In the genomic region with DNA sequence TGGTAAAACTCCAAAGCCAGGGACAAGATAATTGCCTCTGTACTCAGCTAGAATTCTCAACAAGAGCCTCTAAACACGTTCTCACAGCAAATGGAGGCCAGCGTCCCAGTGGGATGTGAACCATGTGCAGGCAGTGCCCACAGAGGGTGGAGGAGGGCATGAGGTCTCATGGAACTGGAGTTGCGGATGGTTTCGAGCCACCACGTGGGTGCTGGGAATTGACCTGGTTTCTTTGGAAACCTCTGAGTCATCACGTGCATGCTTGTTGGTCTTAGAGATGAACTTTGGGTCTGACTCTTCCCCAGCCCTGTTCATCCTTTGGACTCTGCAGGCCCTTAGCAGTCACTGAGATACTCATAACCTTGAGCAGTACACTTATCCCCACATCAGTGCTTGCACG, we compare ENCODE assay signal across 31 mouse cellular contexts. TPM values are rescaled to one million over a fixed set of nuclear protein-coding genes. Genes with fewer than 3 reads are reported as not detected.
DNase-seq lines count a peak whose midpoint lies in the region; ATAC-seq and TF ChIP-seq lines count a peak whose summit lies in the region.
"Had no signal": no experiment of that assay in that cellular context is flagged by ENCODE, and none has a peak within 500 bp of the region (broad histone marks: within the 10 kb centered on the region; RNA-seq: fewer than 3 reads in every experiment).

No protein-coding gene starts in this region.

- WGBS in kidney, embryonic 16.5 days = 86% methylated on average over 7 of the region's 7 CpGs

- no peaks in the 10 kb centered on the region for H3K9me3 ChIP-seq in kidney, embryonic 16.5 days (ENCODE audit: low read length)
- H3K9me3 ChIP-seq: embryonic facial prominence, embryonic 12.5 days; embryonic facial prominence, embryonic 15.5 days; G1E; heart, embryonic 10.5 days had no signal

- no peak overlapping the region for H3K4me2 ChIP-seq in kidney, embryonic 16.5 days (replicated peaks; ENCODE audit: low read depth, low read length)
- H3K4me2 ChIP-seq: embryonic facial prominence, embryonic 12.5 days; embryonic facial prominence, embryonic 15.5 days; heart, embryonic 13.5 days; hindbrain, embryonic 14.5 days had no signal

- no peak overlapping the region for H3K27ac ChIP-seq in kidney, embryonic 16.5 days (ENCODE audit: low read length)
- no peak overlapping the region for H3K27ac ChIP-seq in layer of hippocampus, adult 2 months
- H3K27ac ChIP-seq: embryonic facial prominence, embryonic 12.5 days; embryonic facial prominence, embryonic 15.5 days; gastrocnemius, adult 2 months; heart, embryonic 10.5 days; heart, embryonic 13.5 days; hindbrain, embryonic 14.5 days had no signal

- TF ChIP-seq CTCF in layer of hippocampus, adult 2 months (conservative IDR thresholded peaks at IDR 0.05) = no peak

- no peak overlapping the region for H3K4me3 ChIP-seq in kidney, embryonic 16.5 days (ENCODE audit: low read length)
- no peak overlapping the region for H3K4me3 ChIP-seq in layer of hippocampus, adult 2 months
- H3K4me3 ChIP-seq: embryonic facial prominence, embryonic 12.5 days; embryonic facial prominence, embryonic 15.5 days; gastrocnemius, adult 2 months; heart, embryonic 10.5 days; heart, embryonic 13.5 days had no signal

- DNase-seq in kidney, adult 11 months = peak; percentile 67
- no peak for DNase-seq in kidney, postnatal 4 days
- DNase-seq in kidney, adult 8-10 months = peak; percentile 37 to 74
- peak; percentile 62 to 79 for DNase-seq in kidney, postnatal 25 days
- DNase-seq in ovary, postnatal 10 days (ENCODE audit: low spot score) = no peak
- no peak for DNase-seq in layer of hippocampus, adult 2 months (ENCODE audit: low spot score in 2 of 2)
- DNase-seq: adrenal gland, postnatal 10 days; adrenal gland, postnatal 36 days; B cell, adult 2 months; cerebellum, adult 11 months; cerebellum, adult 2 months; cerebellum, adult 9-11 months; cerebellum, postnatal 25 days; forebrain, postnatal 0 days; gastrocnemius, adult 2 months; gastrocnemius, postnatal 14 days; heart, adult 18-20 months; heart, postnatal 14 days; heart, postnatal 4 days had no signal

- H3K36me3 ChIP-seq in kidney, embryonic 16.5 days (ENCODE audit: insufficient read depth, low read length) = no peaks in the 10 kb centered on the region
- H3K36me3 ChIP-seq: embryonic facial prominence, embryonic 12.5 days; embryonic facial prominence, embryonic 15.5 days; G1E; heart, embryonic 10.5 days; heart, embryonic 13.5 days had no signal

- H3K4me1 ChIP-seq in kidney, embryonic 16.5 days (ENCODE audit: insufficient read depth, low read length) = no peaks in the 10 kb centered on the region
- H3K4me1 ChIP-seq: embryonic facial prominence, embryonic 12.5 days; embryonic facial prominence, embryonic 15.5 days; heart, embryonic 10.5 days; heart, embryonic 13.5 days had no signal

- no peak overlapping the region for H3K9ac ChIP-seq in kidney, embryonic 16.5 days (replicated peaks; ENCODE audit: low read length)
- H3K9ac ChIP-seq: embryonic facial prominence, embryonic 12.5 days; embryonic facial prominence, embryonic 15.5 days; forebrain, postnatal 0 days; heart, embryonic 13.5 days; hindbrain, embryonic 14.5 days had no signal

- no peaks in the 10 kb centered on the region for H3K27me3 ChIP-seq in kidney, embryonic 16.5 days (ENCODE audit: insufficient read depth, low read length)
- H3K27me3 ChIP-seq: CH12.LX; embryonic facial prominence, embryonic 12.5 days; embryonic facial prominence, embryonic 15.5 days; heart, embryonic 13.5 days; Patski had no signal

- ATAC-seq in kidney, embryonic 16.5 days (ENCODE audit: low FRiP score, low TSS enrichment) = no peak
- ATAC-seq: forebrain, embryonic 14.5 days; forebrain, postnatal 0 days; Patski had no signal

RNA-seq across cellular contexts. Expression of gene Utp20, which starts 26.7 kb away (rescaled TPM):
- 16.8 and 18.7 TPM in 2 replicates for polyA plus RNA-seq in kidney, embryonic 16.5 days (2015; fragmentation: Nextera tagmentation; extraction: Ambion mirVana)
- total RNA-seq in layer of hippocampus, adult 2 months (2021) = 10 to 100 TPM; 24.6 to 27.7 TPM

RNA-seq across cellular contexts. Expression of gene Slc5a8, which starts 32.5 kb away (rescaled TPM):
- polyA plus RNA-seq in kidney, embryonic 16.5 days (2015; fragmentation: Nextera tagmentation; extraction: Ambion mirVana) = 17.4 and 18.5 TPM in 2 replicates
- total RNA-seq in layer of hippocampus, adult 2 months (2021) = not detected
- total RNA-seq: common myeloid progenitor, adult 5-6 weeks; gastrocnemius, adult 2 months; gastrocnemius, postnatal 14 days; heart, postnatal 4 days had no signal
- polyA plus RNA-seq: G1E; heart, embryonic 13.5 days; hindbrain, embryonic 11.5 days had no signal

Comparison
In these comparisons a context has a peak if more than half of its experiments do, and no peak if none do; other contexts are left out.
1. DNase-seq: peak in kidney, adult 11 months (single experiment), kidney, adult 8-10 months (2 of 2) and kidney, postnatal 25 days (2 of 2); none in kidney, postnatal 4 days (0 of 2), ovary, postnatal 10 days (single experiment) and layer of hippocampus, adult 2 months (0 of 2).